Mouse (Mus musculus) small intestine, adult 2 months (tissue): ENCODE results near the gene Gigyf2. TPM values are rescaled to one million over a fixed set of nuclear protein-coding genes. Genes with fewer than 3 reads are reported as not detected.
A peak's percentile ranks its signal among the peaks of the same experiment; 100 is the strongest.

Experiments
- H3K27ac ChIP-seq: fragments of 200-500 bp; 2 replicates; pipeline ENCODE4 v1.5.1; 2012; ENCODE audit warnings: low read depth, low read length, control low read depth, inconsistent platforms; ENCODE audit not compliant: insufficient read depth
- H3K27me3 ChIP-seq: fragments of 200-500 bp; 2 replicates; pipeline ENCODE4 v1.6.1; 2012; ENCODE audit warnings: mild to moderate bottlenecking, moderate library complexity, low read length, inconsistent platforms; ENCODE audit not compliant: control insufficient read depth, insufficient read depth
- H3K36me3 ChIP-seq: fragments of 200-500 bp; 2 replicates; pipeline ENCODE4 v1.6.1; 2012; ENCODE audit warnings: mild to moderate bottlenecking, low read length, control low read depth, inconsistent platforms; ENCODE audit not compliant: control insufficient read depth, insufficient read depth
- H3K4me1 ChIP-seq: fragments of 200-500 bp; 2 replicates; pipeline ENCODE4 v1.6.1; 2012; ENCODE audit warnings: low read length, inconsistent platforms, mixed read lengths; ENCODE audit not compliant: control insufficient read depth, insufficient read depth, insufficient read length
- H3K4me3 ChIP-seq: fragments of 200-500 bp; 2 replicates; pipeline ENCODE4 v1.5.1; 2012; ENCODE audit warnings: low read depth, mild to moderate bottlenecking, control low read depth, inconsistent platforms, low read length, moderate library complexity
- CTCF ChIP-seq: fragments of 200-500 bp; IDR thresholded peaks from 2 replicates; pipeline ENCODE4 v1.5.1; 2012; ENCODE audit warnings: low read depth, mild to moderate bottlenecking, control low read depth, inconsistent platforms, low read length, moderate library complexity, mixed read lengths; ENCODE audit not compliant: insufficient replicate concordance, insufficient read length; ENCODE audit errors: extremely low read depth
- POLR2A ChIP-seq: fragments of 200-500 bp; IDR thresholded peaks from 2 replicates; pipeline ENCODE4 v1.6.1; 2012; ENCODE audit warnings: low read depth, mild to moderate bottlenecking, control low read depth, inconsistent platforms, low read length, moderate library complexity
- WGBS: fragments of 180-500 bp; shearing (Covaris S2); methylation state at CpG from one replicate; pipeline ENCODE4 v1.1.7; 2018; 5-methylcytosine and 5-hydroxymethylcytosine counted together
- polyA plus RNA-seq: library from polyadenylated mRNA; depleted of rRNA; stranded (reverse); fragments of >200 nt; gene quantifications from 2 replicates; pipeline ENCODE4 v1.2.3, GENCODE M21; 2012

Gene Gigyf2
- polyA plus RNA-seq, 1 experiment = 26.0 TPM

DNA sequence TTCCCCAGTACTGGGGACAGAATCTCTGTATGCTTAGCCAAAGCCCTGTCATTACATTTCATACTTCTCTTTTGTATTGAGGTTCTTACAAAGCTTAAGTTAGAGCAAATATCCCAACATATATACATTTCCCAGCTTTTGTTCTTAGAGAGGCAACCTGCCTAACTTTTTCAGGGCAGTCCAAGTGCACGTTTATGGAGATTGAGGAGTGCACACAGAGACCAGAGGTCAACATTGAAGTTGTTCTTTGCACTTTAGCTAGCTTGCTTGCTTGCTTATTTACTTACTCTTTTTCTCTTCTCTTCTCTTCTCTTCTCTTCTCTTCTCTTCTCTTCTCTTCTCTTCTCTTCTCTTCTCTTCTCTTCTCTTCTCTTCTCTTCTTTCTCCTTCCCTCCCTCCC, 33.5 kb downstream of the Gigyf2 start:
- H3K4me1 ChIP-seq = no peaks in the 10 kb centered on the region
- no peak overlapping the region for H3K27ac ChIP-seq
- WGBS = 24% methylated on average over 1 of the region's 1 CpGs
- H3K4me3 ChIP-seq = no peak overlapping the region
- no peaks in the 10 kb centered on the region for H3K27me3 ChIP-seq
- peaks cover 11% of the 10 kb centered on the region for H3K36me3 ChIP-seq
- TF ChIP-seq POLR2A (no peak), CTCF (no peak)

DNA sequence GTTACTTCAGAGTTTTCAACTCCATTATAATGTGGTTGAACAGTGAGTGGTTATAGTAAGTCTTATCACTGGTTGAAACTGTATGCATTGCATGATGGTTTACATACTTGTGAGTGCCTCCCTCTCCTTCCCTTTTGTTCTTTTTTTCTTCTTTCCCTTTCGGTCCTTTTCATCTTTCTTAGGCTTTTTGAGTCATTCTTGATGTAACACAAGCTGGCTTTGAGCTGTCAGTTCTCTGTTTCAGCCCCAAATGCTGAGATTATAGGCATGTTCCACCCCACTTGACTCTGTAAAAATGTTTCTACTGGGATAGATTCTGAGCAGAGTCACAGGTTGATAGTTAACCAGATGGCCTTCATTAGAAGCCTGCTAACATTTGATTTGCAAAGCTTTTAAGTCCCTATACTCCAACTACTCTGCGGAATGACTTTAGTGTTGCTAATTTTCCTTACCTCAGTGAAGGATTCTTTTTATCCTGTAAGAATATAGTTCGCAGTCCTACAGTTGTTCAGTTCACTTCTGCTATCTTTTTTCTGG, 51.3 kb downstream of the Gigyf2 start:
- WGBS = 85% methylated on average over 3 of the region's 3 CpGs
- TF ChIP-seq CTCF (no peak), POLR2A (no peak)
- no peaks in the 10 kb centered on the region for H3K4me1 ChIP-seq
- H3K27ac ChIP-seq = no peak overlapping the region
- H3K36me3 ChIP-seq = peaks cover 26% of the 10 kb centered on the region
- H3K4me3 ChIP-seq = no peak overlapping the region
- H3K27me3 ChIP-seq = no peaks in the 10 kb centered on the region

DNA sequence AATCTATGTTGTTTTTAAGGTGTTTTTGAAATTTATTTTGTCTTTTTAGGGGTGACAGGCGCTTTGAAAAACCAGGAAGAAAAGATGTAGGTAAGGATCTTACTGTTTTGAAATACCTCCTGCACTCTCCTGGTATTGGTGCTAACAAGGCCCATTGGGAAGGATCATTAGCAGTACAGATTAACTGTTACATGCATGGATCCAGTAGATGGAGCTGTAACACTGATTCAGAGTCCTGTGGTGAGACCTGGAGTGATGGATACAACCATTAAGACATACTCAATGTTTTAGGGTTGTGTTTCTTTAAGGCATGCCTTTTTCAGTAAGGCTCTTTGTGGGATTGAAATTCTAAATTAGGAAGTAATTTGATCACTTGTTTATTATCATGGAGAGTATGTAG, 53.1 kb downstream of the Gigyf2 start:
- TF ChIP-seq CTCF (no peak), POLR2A (no peak)
- no peaks in the 10 kb centered on the region for H3K4me1 ChIP-seq
- no peaks in the 10 kb centered on the region for H3K27me3 ChIP-seq
- no peak overlapping the region for H3K4me3 ChIP-seq
- 94% methylated on average over 1 of the region's 1 CpGs for WGBS
- peaks cover 20% of the 10 kb centered on the region for H3K36me3 ChIP-seq
- H3K27ac ChIP-seq = no peak overlapping the region

DNA sequence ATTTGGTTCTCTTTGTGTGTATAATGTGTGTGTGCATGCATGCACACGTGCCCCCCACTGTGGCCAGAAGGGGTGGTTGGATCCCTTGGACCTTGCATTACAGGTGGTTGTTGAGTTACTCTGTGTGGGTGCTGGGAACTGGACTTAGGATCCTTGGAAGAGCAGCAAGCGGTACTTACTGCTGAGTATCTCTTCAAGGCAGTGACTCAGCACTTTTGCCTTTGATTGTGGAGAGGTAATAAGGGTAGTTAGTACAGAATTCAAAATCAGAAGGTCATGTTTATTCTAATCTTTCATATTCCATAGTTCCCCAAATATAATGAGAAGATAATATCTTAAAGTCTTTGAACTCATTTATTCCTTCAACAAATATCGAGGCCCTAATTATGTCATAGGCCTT, 54.4 kb downstream of the Gigyf2 start:
- H3K27me3 ChIP-seq = no peaks in the 10 kb centered on the region
- no peaks in the 10 kb centered on the region for H3K4me1 ChIP-seq
- TF ChIP-seq CTCF (no peak), POLR2A (no peak)
- peaks cover 14% of the 10 kb centered on the region for H3K36me3 ChIP-seq
- WGBS = 61% methylated on average over 3 of the region's 3 CpGs
- H3K27ac ChIP-seq = no peak overlapping the region
- no peak overlapping the region for H3K4me3 ChIP-seq

DNA sequence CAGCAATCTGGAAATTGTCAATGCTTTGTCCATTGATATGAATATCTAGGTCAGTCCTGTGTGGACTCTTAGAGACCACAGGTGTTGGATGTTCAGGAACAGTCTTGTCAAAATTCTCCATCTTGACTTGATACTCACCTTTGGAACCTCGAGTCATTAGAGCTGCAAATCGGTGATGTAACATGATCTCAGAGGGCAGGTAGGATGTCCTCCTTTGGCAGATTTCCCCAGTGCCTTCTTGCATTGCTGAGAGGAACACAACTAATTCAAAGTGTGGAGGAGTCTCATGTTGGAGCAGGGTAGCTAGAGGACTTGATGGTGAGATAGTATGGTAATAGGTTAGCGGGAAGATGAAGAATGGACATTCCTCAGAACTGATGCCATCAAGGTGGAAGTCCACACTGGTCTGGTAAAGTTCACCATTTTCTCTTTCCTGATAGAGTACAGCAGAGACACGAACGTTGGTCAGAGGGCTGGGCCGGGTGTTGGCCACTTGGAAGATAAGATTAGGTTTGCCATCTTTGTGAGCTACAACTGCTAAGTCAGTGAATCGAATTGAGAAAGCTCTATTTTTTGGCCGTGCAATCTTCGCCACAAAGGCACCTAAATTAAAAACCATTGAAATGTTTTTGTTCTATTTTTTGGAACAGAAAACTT, 59.8 kb downstream of the Gigyf2 start:
- no peak for TF ChIP-seq POLR2A
- TF ChIP-seq CTCF = no peak
- no peak overlapping the region for H3K4me3 ChIP-seq
- WGBS = 50% methylated on average over 9 of the region's 9 CpGs
- H3K27ac ChIP-seq = peak overlapping the region; percentile 55; the same call in 1 of the 2 replicates
- no peaks in the 10 kb centered on the region for H3K27me3 ChIP-seq
- H3K4me1 ChIP-seq = peaks cover 3% of the 10 kb centered on the region; the same call in 1 of the 2 replicates
- peaks cover 26% of the 10 kb centered on the region for H3K36me3 ChIP-seq

DNA sequence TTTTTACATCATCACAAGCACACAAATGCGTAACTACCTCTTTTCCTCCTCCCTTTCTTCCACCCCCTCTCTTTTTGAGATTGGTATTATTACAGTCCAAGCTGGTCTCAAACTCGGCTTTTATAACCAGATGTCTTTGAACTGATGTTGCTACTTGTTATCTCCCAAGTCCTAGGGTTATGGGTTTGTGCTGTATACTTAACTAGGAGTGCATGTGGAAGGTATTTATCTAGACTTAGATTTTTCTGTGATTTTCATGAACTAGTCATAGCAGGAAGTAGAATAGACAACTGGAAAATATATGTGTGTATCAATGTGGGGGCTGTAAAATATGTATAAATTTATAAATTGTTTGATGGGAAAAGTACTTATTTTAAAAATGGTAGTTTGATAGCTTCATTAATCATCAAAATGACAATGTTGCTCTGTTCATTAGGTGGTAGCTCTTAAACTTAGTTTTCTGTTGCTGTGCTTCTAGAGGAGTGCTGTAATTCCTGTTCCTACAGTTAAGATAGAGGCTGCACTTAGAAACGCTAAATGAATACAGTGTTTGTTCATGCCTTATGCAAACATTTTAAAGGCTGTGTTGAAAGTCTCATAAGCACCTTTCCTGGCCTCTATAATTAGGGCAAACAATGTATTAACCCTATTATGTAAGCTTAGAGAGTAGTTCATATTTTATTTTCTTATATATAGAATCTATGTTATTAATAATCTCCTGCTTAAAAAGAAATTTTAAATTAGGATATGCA, 66.8 kb downstream of the Gigyf2 start:
- H3K4me1 ChIP-seq = peaks cover 6% of the 10 kb centered on the region; the same call in 1 of the 2 replicates
- H3K27ac ChIP-seq = no peak overlapping the region
- H3K27me3 ChIP-seq = no peaks in the 10 kb centered on the region
- WGBS = 54% methylated on average over 3 of the region's 3 CpGs
- no peak overlapping the region for H3K4me3 ChIP-seq
- H3K36me3 ChIP-seq = peaks cover 17% of the 10 kb centered on the region
- no peak for TF ChIP-seq POLR2A
- no peak for TF ChIP-seq CTCF

DNA sequence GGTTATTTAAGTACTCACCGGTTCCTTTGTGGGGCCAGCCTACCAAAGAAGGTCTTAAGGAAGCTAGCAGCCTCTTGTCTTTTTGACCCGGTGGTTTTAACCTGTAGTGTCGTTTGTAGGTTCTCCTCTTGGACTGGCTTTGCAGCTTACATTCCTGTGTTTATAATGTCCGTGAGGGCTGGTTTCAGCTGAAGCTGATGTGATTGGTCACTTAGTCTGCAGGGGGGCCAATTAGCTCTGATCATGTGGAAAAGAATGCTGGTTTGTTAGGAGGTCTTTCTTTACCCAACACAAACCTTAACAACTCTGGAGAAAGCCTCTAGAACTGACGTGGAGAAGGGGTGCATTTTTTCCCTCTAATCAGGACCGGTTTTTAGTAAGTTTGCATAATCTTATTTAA, 67.8 kb downstream of the Gigyf2 start, which contains the start of gene Kcnj13:
TSS of gene Kcnj13 (minus strand) at position 136 of the 400 bp plus-strand sequence.
- Histone ChIP-seq H3K27ac (peak within 1 kb of the TSS; percentile 58; the same call in 1 of the 2 replicates), H3K4me3 (no peak within 1 kb of the TSS), H3K27me3 (no peaks in the 10 kb centered on the region), H3K4me1 (peaks cover 6% of the 10 kb centered on the region; the same call in 1 of the 2 replicates), H3K36me3 (peaks cover 13% of the 10 kb centered on the region)
- TF ChIP-seq CTCF = no peak
- TF ChIP-seq POLR2A = no peak
- WGBS = 42% methylated on average over 6 of the region's 6 CpGs
